Mouse (Mus musculus) urinary bladder, postnatal 25 days (tissue): ENCODE measurements around the gene Opn4.

Experiments used
- DNase-seq: peaks from one replicate; pipeline ENCODE4 v3.0.0; 2022; ENCODE audit warnings: low spot score

The Opn4 gene

GRCm38 (mm10) chr14:34562393-34562792 is 37.5 kb downstream of the Opn4 start:
- DNase-seq: no peak

GRCm38 (mm10) chr14:34561647-34562046 is 38.3 kb downstream of the Opn4 start:
- no peak for DNase-seq

- no peak for DNase-seq
Measured at GRCm38 (mm10) chr14:34558947-34559346, 41.0 kb downstream of the Opn4 start.

GRCm38 (mm10) chr14:34555211-34555610 is 44.7 kb downstream of the Opn4 start:
- DNase-seq: no peak

- no peak for DNase-seq
Measured at GRCm38 (mm10) chr14:34554047-34554446, 45.9 kb downstream of the Opn4 start.

- DNase-seq: no peak
Measured at GRCm38 (mm10) chr14:34553470-34553869, 46.5 kb downstream of the Opn4 start.

GRCm38 (mm10) chr14:34552226-34552625 is 47.7 kb downstream of the Opn4 start:
- no peak for DNase-seq

- DNase-seq: peak; percentile 80
Measured at GRCm38 (mm10) chr14:34549004-34549671, 50.8 kb downstream of the Opn4 start.

- peak; percentile 52 for DNase-seq
Measured at GRCm38 (mm10) chr14:34548391-34549001, 51.4 kb downstream of the Opn4 start.

GRCm38 (mm10) chr14:34544545-34544944 is 55.4 kb downstream of the Opn4 start:
- no peak for DNase-seq

- no peak for DNase-seq
Measured at GRCm38 (mm10) chr14:34544001-34544400, 55.9 kb downstream of the Opn4 start.

GRCm38 (mm10) chr14:34543596-34543995 is 56.3 kb downstream of the Opn4 start:
- no peak for DNase-seq

GRCm38 (mm10) chr14:34541896-34542295 is 58.0 kb downstream of the Opn4 start:
- no peak for DNase-seq

- peak; percentile 46 for DNase-seq
Measured at GRCm38 (mm10) chr14:34540685-34541162, 59.2 kb downstream of the Opn4 start.
